Mouse (Mus musculus) c-Kit-positive CD71-positive TER-119-negative erythroid progenitor cells, embryonic 14.5 days (primary cell): ENCODE results near the gene Slc35a2.
"Not testable (repeated sequence)": the region's sequence is repeated elsewhere in the genome, so short reads cannot be mapped to it uniquely, and the experiment has no call there.

Source experiments
- DNase-seq: peaks from one replicate; pipeline ENCODE4 v3.0.0-alpha.2; 2013; ENCODE audit warnings: low read depth

Gene Slc35a2

GRCm38 (mm10) chrX:7907735-7908134 lies 23.9 kb downstream of the Slc35a2 start, which contains the start of gene Gm10491:
Gm10491 (minus strand) TSS chrX:7907835.
- DNase-seq, result no peak

DNA sequence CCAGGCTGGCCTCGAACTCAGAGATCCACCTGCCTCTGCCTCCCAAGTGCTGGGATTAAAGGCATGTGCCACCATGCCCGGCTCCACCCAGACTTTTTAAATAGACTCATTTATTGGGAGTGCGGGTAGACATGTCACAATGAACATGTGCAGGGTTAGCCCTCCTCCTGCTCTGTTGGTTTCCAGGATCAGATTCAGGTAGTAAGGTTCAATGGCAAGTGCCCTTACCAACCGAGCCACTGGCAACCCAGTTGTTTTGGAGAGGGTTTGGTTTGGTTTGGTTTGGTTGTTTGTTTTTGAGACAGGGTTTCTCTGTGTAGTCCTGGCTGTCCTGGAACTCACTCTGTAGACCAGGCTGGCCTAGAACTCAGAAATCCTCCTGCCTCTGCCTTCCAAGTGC lies 25.4 kb downstream of the Slc35a2 start, which contains the start of gene Gm10490:
Gm10490 (plus strand) TSS at position 301 of the 400 bp plus-strand sequence.
- DNase-seq, result not testable (repeated sequence)

- no peak for DNase-seq
Measured at GRCm38 (mm10) chrX:7910473-7910872, 26.6 kb downstream of the Slc35a2 start.

- DNase-seq, result not testable (repeated sequence)
Measured at GRCm38 (mm10) chrX:7915669-7916068, 31.8 kb downstream of the Slc35a2 start.

DNA sequence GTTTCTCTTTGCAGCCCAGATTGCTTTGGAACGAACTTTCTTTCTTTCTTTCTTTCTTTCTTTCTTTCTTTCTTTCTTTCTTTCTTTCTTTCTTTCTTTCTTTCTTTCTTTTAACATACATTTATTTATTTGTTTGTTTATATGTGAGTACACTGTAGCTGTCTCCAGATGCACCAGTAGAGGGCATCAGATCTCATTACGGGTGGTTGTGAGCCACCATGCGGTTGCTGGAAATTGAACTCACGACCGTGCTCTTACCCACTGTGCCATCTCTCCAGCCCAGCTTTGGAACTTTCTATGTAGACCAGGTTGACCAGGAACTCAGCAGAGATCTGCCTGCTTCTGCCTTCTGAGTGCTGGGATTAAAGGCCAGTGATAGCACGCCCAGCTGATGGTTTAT lies 34.1 kb downstream of the Slc35a2 start:
- not testable (repeated sequence) for DNase-seq

- no peak for DNase-seq
Measured at GRCm38 (mm10) chrX:7919601-7920383, 36.0 kb downstream of the Slc35a2 start, which contains the start of gene Pcsk1n. Pcsk1n (plus strand) TSS chrX:7919822.

DNA sequence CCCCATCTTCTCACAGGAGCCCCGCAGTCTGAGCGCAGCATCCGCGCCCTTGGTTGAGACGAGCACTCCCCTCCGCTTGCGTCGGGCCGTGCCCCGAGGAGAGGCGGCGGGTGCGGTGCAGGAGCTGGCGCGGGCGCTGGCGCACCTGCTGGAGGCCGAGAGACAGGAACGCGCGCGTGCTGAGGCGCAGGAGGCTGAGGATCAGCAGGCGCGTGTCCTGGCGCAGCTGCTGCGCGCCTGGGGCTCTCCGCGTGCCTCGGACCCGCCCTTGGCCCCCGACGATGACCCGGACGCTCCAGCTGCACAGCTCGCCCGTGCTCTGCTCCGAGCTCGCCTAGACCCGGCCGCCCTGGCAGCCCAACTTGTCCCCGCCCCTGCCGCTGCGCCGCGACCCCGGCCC lies 38.2 kb downstream of the Slc35a2 start:
- no peak for DNase-seq

GRCm38 (mm10) chrX:7926266-7926665 lies 42.4 kb downstream of the Slc35a2 start:
- DNase-seq, result no peak

- DNase-seq, result no peak
Measured at GRCm38 (mm10) chrX:7927116-7927515, 43.3 kb downstream of the Slc35a2 start.

- DNase-seq, result no peak
Measured at GRCm38 (mm10) chrX:7928270-7928790, 44.5 kb downstream of the Slc35a2 start, which contains the start of gene Eras. Eras (minus strand) TSS chrX:7928607.

DNA sequence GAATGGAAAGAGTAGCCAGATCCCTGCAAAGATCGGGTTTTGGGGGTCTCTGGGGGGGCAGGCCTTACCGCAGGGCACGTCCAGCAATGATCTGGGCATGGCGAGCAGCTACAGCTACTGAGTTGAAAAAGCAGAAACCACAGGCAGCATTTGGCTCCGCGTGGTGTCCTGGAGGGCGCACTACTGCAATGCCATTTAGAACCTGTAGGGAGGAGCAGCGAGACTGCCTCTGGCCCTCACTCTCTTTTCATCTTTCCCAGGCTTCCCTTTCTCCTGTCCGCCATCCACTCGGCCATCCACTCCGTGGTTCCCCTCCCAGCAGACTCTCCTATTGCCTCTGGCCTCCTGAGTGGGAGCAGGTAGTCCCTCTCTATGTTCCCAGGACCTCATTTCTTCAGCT lies 53.0 kb downstream of the Slc35a2 start:
- DNase-seq, result no peak

DNA sequence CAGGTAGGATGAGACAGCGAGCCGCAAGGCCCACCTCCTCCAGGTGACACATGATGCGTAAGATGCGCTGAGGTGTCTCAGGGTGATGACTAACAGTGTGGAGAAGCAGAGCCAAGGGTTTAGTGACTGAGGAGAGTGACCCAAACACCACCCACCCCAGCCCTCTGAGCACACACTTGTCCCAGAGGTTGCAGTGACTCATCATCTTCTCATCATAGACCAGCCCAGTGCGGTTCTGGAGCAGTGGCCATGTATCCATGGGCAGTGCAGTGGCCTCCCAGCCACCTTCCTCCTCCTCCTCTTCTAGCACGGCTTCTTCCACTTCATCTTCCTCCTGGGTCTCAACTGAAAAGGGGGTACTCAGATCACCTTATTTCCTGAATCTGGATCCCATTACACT lies 53.8 kb downstream of the Slc35a2 start:
- no peak for DNase-seq
